Mouse (Mus musculus) midbrain, embryonic 14.5 days (tissue): Measurements from ENCODE around the gene Gsto2. TPM values are rescaled to one million over a fixed set of nuclear protein-coding genes. Genes with fewer than 3 reads are reported as not detected.

Source experiments
- ATAC-seq: fragments of 200-750 bp; cut with Nextera tagmentation; 2 replicates; pipeline ENCODE4 v1.8.0; 2017; ENCODE audit warnings: moderate number of reproducible peaks, moderate library complexity; ENCODE audit not compliant: low FRiP score, low TSS enrichment
- DNase-seq: peaks from one replicate; pipeline ENCODE4 v3.0.0-alpha.2; 2015
- H3K27ac ChIP-seq: fragments of 300-500 bp; sonication (generic); replicated peaks from 2 replicates; pipeline ENCODE4 v1.5.1; 2014; ENCODE audit warnings: mild to moderate bottlenecking, low read depth, low read length, moderate library complexity
- H3K27me3 ChIP-seq: fragments of 300-500 bp; sonication (generic); 2 replicates; pipeline ENCODE4 v1.6.1; 2014; ENCODE audit warnings: low read length, control low read depth, mixed read lengths; ENCODE audit not compliant: control insufficient read depth, insufficient read depth
- H3K36me3 ChIP-seq: fragments of 300-500 bp; sonication (generic); 2 replicates; pipeline ENCODE4 v1.6.1; 2014; ENCODE audit warnings: low read length, control low read depth; ENCODE audit not compliant: control insufficient read depth, insufficient read depth
- H3K4me1 ChIP-seq: fragments of 300-500 bp; sonication (generic); 2 replicates; pipeline ENCODE4 v1.6.1; 2014; ENCODE audit warnings: mild to moderate bottlenecking, antibody characterized with exemption, low read length, control low read depth; ENCODE audit not compliant: control insufficient read depth, insufficient read depth
- H3K4me2 ChIP-seq: fragments of 300-500 bp; sonication (generic); 2 replicates; pipeline ENCODE4 v1.6.1; 2014; ENCODE audit warnings: mild to moderate bottlenecking, low read length, moderate library complexity
- H3K4me3 ChIP-seq: fragments of 300-500 bp; sonication (generic); replicated peaks from 2 replicates; pipeline ENCODE4 v1.5.1; 2014; ENCODE audit warnings: low read depth, low read length
- H3K9ac ChIP-seq: fragments of 300-500 bp; sonication (generic); replicated peaks from 2 replicates; pipeline ENCODE4 v1.6.1; 2014; ENCODE audit warnings: mild to moderate bottlenecking, low read length, moderate library complexity
- H3K9me3 ChIP-seq: fragments of 300-500 bp; sonication (generic); 2 replicates; pipeline ENCODE4 v1.6.1; 2016; ENCODE audit warnings: low read length, control low read depth, mixed read lengths; ENCODE audit not compliant: control insufficient read depth
- WGBS: fragments of 180-500 bp; shearing (Covaris S2); extraction: QIAGEN DNeasy Blood & Tissue Kit; methylation state at CpG from one replicate; pipeline ENCODE4 v1.1.7; 2014; 5-methylcytosine and 5-hydroxymethylcytosine counted together
- polyA plus RNA-seq: library from polyadenylated mRNA; unstranded; fragments of >200 nt; fragmentation: Nextera tagmentation; extraction: Ambion mirVana; gene quantifications from 2 replicates; pipeline ENCODE4 v1.2.1, GENCODE M21; 2014

Gsto2 gene
- polyA plus RNA-seq, 1 experiment from 2014 or later = 1.0 TPM

- no peak for DNase-seq
- Histone ChIP-seq H3K27ac (no peak overlapping the region), H3K9me3 (no peaks in the 10 kb centered on the region), H3K36me3 (0 out of 2 replicates have a peak, but pooled peaks cover 6% of the 10 kb centered on the region), H3K4me1 (no peaks in the 10 kb centered on the region), H3K4me2 (no peak overlapping the region), H3K4me3 (no peak overlapping the region), H3K27me3 (no peaks in the 10 kb centered on the region), H3K9ac (no peak overlapping the region)
- no peak for ATAC-seq
- 78% methylated on average over 10 of the region's 10 CpGs for WGBS
These were observed 25.3 kb downstream of the Gsto2 start for GRCm38 (mm10) chr19:47890489-47891130.

- H3K4me2 ChIP-seq = no peak overlapping the region
- no peaks in the 10 kb centered on the region for H3K27me3 ChIP-seq
- no peak for DNase-seq
- peaks cover 9% of the 10 kb centered on the region for H3K36me3 ChIP-seq
- no peak overlapping the region for H3K27ac ChIP-seq
- H3K4me1 ChIP-seq = no peaks in the 10 kb centered on the region
- H3K9me3 ChIP-seq = no peaks in the 10 kb centered on the region
- H3K4me3 ChIP-seq = no peak overlapping the region
- ATAC-seq = no peak
- H3K9ac ChIP-seq = no peak overlapping the region
- 82% methylated on average over 11 of the region's 11 CpGs for WGBS
These were observed 26.4 kb downstream of the Gsto2 start for GRCm38 (mm10) chr19:47891562-47892312.

GRCm38 (mm10) chr19:47893092-47893491 is 27.8 kb downstream of the Gsto2 start:
- H3K4me3 ChIP-seq = no peak overlapping the region
- H3K4me2 ChIP-seq = no peak overlapping the region
- 95% methylated on average over 6 of the region's 6 CpGs for WGBS
- no peak for ATAC-seq
- no peaks in the 10 kb centered on the region for H3K27me3 ChIP-seq
- no peak overlapping the region for H3K27ac ChIP-seq
- no peaks in the 10 kb centered on the region for H3K9me3 ChIP-seq
- no peak for DNase-seq
- peaks cover 16% of the 10 kb centered on the region for H3K36me3 ChIP-seq
- no peak overlapping the region for H3K9ac ChIP-seq
- no peaks in the 10 kb centered on the region for H3K4me1 ChIP-seq

GRCm38 (mm10) chr19:47898472-47899079 is 33.2 kb downstream of the Gsto2 start:
- H3K4me2 ChIP-seq = no peak overlapping the region
- no peaks in the 10 kb centered on the region for H3K27me3 ChIP-seq
- no peak overlapping the region for H3K27ac ChIP-seq
- no peak for ATAC-seq
- no peaks in the 10 kb centered on the region for H3K4me1 ChIP-seq
- 96% methylated on average over 8 of the region's 8 CpGs for WGBS
- H3K4me3 ChIP-seq = no peak overlapping the region
- H3K9ac ChIP-seq = no peak overlapping the region
- no peaks in the 10 kb centered on the region for H3K9me3 ChIP-seq
- H3K36me3 ChIP-seq = peaks cover 16% of the 10 kb centered on the region
- no peak for DNase-seq

- Histone ChIP-seq H3K4me2 (no peak overlapping the region), H3K27ac (no peak overlapping the region), H3K9me3 (no peaks in the 10 kb centered on the region), H3K36me3 (peaks cover 10% of the 10 kb centered on the region), H3K9ac (no peak overlapping the region), H3K4me3 (no peak overlapping the region), H3K27me3 (no peaks in the 10 kb centered on the region), H3K4me1 (no peaks in the 10 kb centered on the region)
- 67% methylated on average over 6 of the region's 6 CpGs for WGBS
- ATAC-seq (no peak), DNase-seq (no peak)
These were observed 34.7 kb downstream of the Gsto2 start for GRCm38 (mm10) chr19:47900012-47900411.

GRCm38 (mm10) chr19:47900558-47900957 is 35.2 kb downstream of the Gsto2 start:
- no peak for DNase-seq
- WGBS = 87% methylated on average over 10 of the region's 10 CpGs

GRCm38 (mm10) chr19:47902316-47903201 is 37.2 kb downstream of the Gsto2 start:
- Histone ChIP-seq H3K4me1 (no peaks in the 10 kb centered on the region), H3K9ac (no peak overlapping the region), H3K9me3 (no peaks in the 10 kb centered on the region), H3K4me3 (no peak overlapping the region), H3K4me2 (no peak overlapping the region), H3K27ac (no peak overlapping the region), H3K36me3 (no peaks in the 10 kb centered on the region), H3K27me3 (no peaks in the 10 kb centered on the region)
- DNase-seq (peak; percentile 23), ATAC-seq (no peak)
- whole genome bisulfite sequencing = 76% methylated on average over 13 of the region's 13 CpGs

More at GRCm38 (mm10) chr19:47900558-47900957, 35.2 kb downstream of the Gsto2 start:
- Histone ChIP-seq H3K9me3 (no peaks in the 10 kb centered on the region), H3K9ac (no peak overlapping the region), H3K27ac (no peak overlapping the region), H3K27me3 (no peaks in the 10 kb centered on the region), H3K36me3 (peaks cover 10% of the 10 kb centered on the region), H3K4me3 (no peak overlapping the region), H3K4me2 (no peak overlapping the region), H3K4me1 (no peaks in the 10 kb centered on the region)
- ATAC-seq = no peak

GRCm38 (mm10) chr19:47903679-47904078 is 38.3 kb downstream of the Gsto2 start:
- ATAC-seq (no peak), DNase-seq (no peak)
- Histone ChIP-seq H3K4me2 (no peak overlapping the region), H3K9me3 (no peaks in the 10 kb centered on the region), H3K27me3 (no peaks in the 10 kb centered on the region), H3K4me3 (no peak overlapping the region), H3K36me3 (no peaks in the 10 kb centered on the region), H3K9ac (no peak overlapping the region), H3K27ac (no peak overlapping the region), H3K4me1 (peaks cover 2% of the 10 kb centered on the region)
- WGBS = 65% methylated on average over 4 of the region's 4 CpGs
